Mouse (Mus musculus): ENCODE measurements at regions not wholly inside any gene's neighbourhood (a gene's known extent, or its start where the extent isn't known, plus 50 kb on each side); places are given as distances from the start of the nearest gene placed in this dataset.

- DNase-seq, result no peak
Measured at GRCm38 (mm10) chr9:116327080-116327479, 151.9 kb upstream of the Tgfbr2 start.

- no peak for DNase-seq
Measured at GRCm38 (mm10) chr9:116324971-116325370, 149.8 kb upstream of the Tgfbr2 start.

GRCm38 (mm10) chr9:116323871-116324721 is 148.9 kb upstream of the Tgfbr2 start:
- DNase-seq, result peak; percentile 24

- no peak for DNase-seq
Measured at GRCm38 (mm10) chr9:116321908-116322307, 146.7 kb upstream of the Tgfbr2 start.

GRCm38 (mm10) chr9:116319421-116319820 is 144.3 kb upstream of the Tgfbr2 start:
- no peak for DNase-seq

- DNase-seq, result no peak
Measured at GRCm38 (mm10) chr9:116316582-116317095, 141.5 kb upstream of the Tgfbr2 start.

- DNase-seq, result no peak
Measured at GRCm38 (mm10) chr9:116314803-116315202, 139.6 kb upstream of the Tgfbr2 start.

GRCm38 (mm10) chr9:116313932-116314790 is 139.0 kb upstream of the Tgfbr2 start:
- no peak for DNase-seq

- no peak for DNase-seq
Measured at GRCm38 (mm10) chr9:116311364-116311763, 136.2 kb upstream of the Tgfbr2 start.

GRCm38 (mm10) chr9:116301602-116302001 is 126.4 kb upstream of the Tgfbr2 start:
- DNase-seq, result no peak

GRCm38 (mm10) chr9:116298791-116299190 is 123.6 kb upstream of the Tgfbr2 start:
- no peak for DNase-seq

- DNase-seq, result no peak
Measured at GRCm38 (mm10) chr9:116296349-116296748, 121.2 kb upstream of the Tgfbr2 start.

- no peak for DNase-seq
Measured at GRCm38 (mm10) chr9:116294073-116294472, 118.9 kb upstream of the Tgfbr2 start.

GRCm38 (mm10) chr9:116293110-116293509 is 118.0 kb upstream of the Tgfbr2 start:
- DNase-seq, result no peak

GRCm38 (mm10) chr9:116291624-116292023 is 116.5 kb upstream of the Tgfbr2 start:
- DNase-seq, result no peak

- peak; percentile 46 for DNase-seq
Measured at GRCm38 (mm10) chr9:116290896-116291295, 115.7 kb upstream of the Tgfbr2 start.

GRCm38 (mm10) chr9:116285691-116286431 is 110.7 kb upstream of the Tgfbr2 start:
- no peak for DNase-seq

GRCm38 (mm10) chr9:116283790-116284526 is 108.8 kb upstream of the Tgfbr2 start:
- no peak for DNase-seq

- peak; percentile 87 for DNase-seq
Measured at GRCm38 (mm10) chr9:116281654-116282053, 106.5 kb upstream of the Tgfbr2 start.

GRCm38 (mm10) chr9:116280146-116280545 is 105.0 kb upstream of the Tgfbr2 start:
- DNase-seq, result no peak

GRCm38 (mm10) chr9:116278862-116279261 is 103.7 kb upstream of the Tgfbr2 start:
- no peak for DNase-seq

- DNase-seq, result no peak
Measured at GRCm38 (mm10) chr9:116277736-116278135, 102.6 kb upstream of the Tgfbr2 start.

Measured in kidney, adult 9 months (tissue).